Mouse (Mus musculus): ENCODE results near the gene Mtcp1.

- no peak for TF ChIP-seq CTCF (IDR thresholded peaks at IDR 0.05; ENCODE audit: borderline replicate concordance, control insufficient read depth, extremely low read depth, insufficient read depth, low read length, poor library complexity)
- TF ChIP-seq POLR2A (IDR thresholded peaks at IDR 0.05; ENCODE audit: control insufficient read depth, extremely low read depth, insufficient read depth, low read length, poor library complexity), result 0 out of 2 replicates have a peak, but pooled peaks have one; percentile 41
These were observed at the start of gene Mtcp1, which contains the start of the genes Cmc4 and Brcc3 for GRCm38 (mm10) chrX:75415936-75416785.

Data from thymus, adult 2 months (tissue).